Mouse (Mus musculus): ENCODE measurements around the gene Calhm1. TPM values are rescaled to one million over a fixed set of nuclear protein-coding genes. Genes with fewer than 3 reads are reported as not detected.

Gene Calhm1
- not detected for polyA plus RNA-seq (2014; fragmentation: Illumina TruSeq; extraction: RNeasy Lipid Tissue Mini Kit (QIAGEN cat#74804))

GRCm38 (mm10) chr19:47144154-47144553, at the start of gene Calhm1:
Calhm1 (minus strand) TSS chr19:47144254.

GRCm38 (mm10) chr19:47178431-47179271, 34.6 kb upstream of the Calhm1 start, which contains the start of gene Neurl1a:
Neurl1a (plus strand) TSS chr19:47178820.

GRCm38 (mm10) chr19:47157664-47158063, 13.6 kb upstream of the Calhm1 start, which contains the start of gene Calhm3:
Calhm3 (minus strand) TSS chr19:47157764.

GRCm38 (mm10) chr19:47137771-47138421, 6.2 kb downstream of the Calhm1 start, which contains the start of gene Calhm2:
Calhm2 (minus strand) TSS chr19:47138294.

Other genes starting within 250 kb of the Calhm1 start
- gene Ina, start 129.6 kb downstream of the Calhm1 start, polyA plus RNA-seq (2014; fragmentation: Illumina TruSeq; extraction: RNeasy Lipid Tissue Mini Kit (QIAGEN cat#74804)), result 0.46 TPM
- 116 TPM for gene Nt5c2, start 129.1 kb downstream of the Calhm1 start, polyA plus RNA-seq (2014; fragmentation: Illumina TruSeq; extraction: RNeasy Lipid Tissue Mini Kit (QIAGEN cat#74804))
- gene Pcgf6, start 93.3 kb downstream of the Calhm1 start, polyA plus RNA-seq (2014; fragmentation: Illumina TruSeq; extraction: RNeasy Lipid Tissue Mini Kit (QIAGEN cat#74804)), result 43.3 TPM
- gene Taf5, start 76.5 kb downstream of the Calhm1 start, polyA plus RNA-seq (2014; fragmentation: Illumina TruSeq; extraction: RNeasy Lipid Tissue Mini Kit (QIAGEN cat#74804)), result 18.4 TPM
- gene Usmg5, start 53.6 kb downstream of the Calhm1 start, polyA plus RNA-seq (2014; fragmentation: Illumina TruSeq; extraction: RNeasy Lipid Tissue Mini Kit (QIAGEN cat#74804)), result 1,160 TPM
- 5.9 TPM for gene Pdcd11, start 53.5 kb downstream of the Calhm1 start, polyA plus RNA-seq (2014; fragmentation: Illumina TruSeq; extraction: RNeasy Lipid Tissue Mini Kit (QIAGEN cat#74804))
- gene Calhm2, start 6.0 kb downstream of the Calhm1 start, polyA plus RNA-seq (2014; fragmentation: Illumina TruSeq; extraction: RNeasy Lipid Tissue Mini Kit (QIAGEN cat#74804)), result 1.7 TPM
- gene Calhm3, start 13.5 kb upstream of the Calhm1 start, polyA plus RNA-seq (2014; fragmentation: Illumina TruSeq; extraction: RNeasy Lipid Tissue Mini Kit (QIAGEN cat#74804)), result not detected
- gene Neurl1a, start 34.6 kb upstream of the Calhm1 start, polyA plus RNA-seq (2014; fragmentation: Illumina TruSeq; extraction: RNeasy Lipid Tissue Mini Kit (QIAGEN cat#74804)), result 0.23 TPM

Data from ovary, adult 10 weeks (tissue).